Mouse (Mus musculus) urinary bladder, adult 2 months (tissue): ENCODE measurements around the gene 5031439G07Rik. TPM values are rescaled to one million over a fixed set of nuclear protein-coding genes. Genes with fewer than 3 reads are reported as not detected.

Source experiments
- DNase-seq: peaks from one replicate; pipeline ENCODE4 v3.0.0; 2022; ENCODE audit warnings: low spot score
- polyA plus RNA-seq: library from polyadenylated mRNA; depleted of rRNA; stranded (reverse); fragments of >200 nt; gene quantifications from 2 replicates; pipeline ENCODE4 v1.2.3, GENCODE M21; 2012

5031439G07Rik gene
- polyA plus RNA-seq, 1 experiment: 21.5 TPM

- DNase-seq: no peak
Observed at GRCm38 (mm10) chr15:84995041-84995440, 6.7 kb upstream of the 5031439G07Rik start.

GRCm38 (mm10) chr15:84994498-84994897, 6.1 kb upstream of the 5031439G07Rik start:
- no peak for DNase-seq

- DNase-seq: no peak
Observed at GRCm38 (mm10) chr15:84989771-84990170, 1.4 kb upstream of the 5031439G07Rik start.

GRCm38 (mm10) chr15:84989098-84989497, 747 bp upstream of the 5031439G07Rik start:
- DNase-seq: no peak

- no peak for DNase-seq
Observed at GRCm38 (mm10) chr15:84987020-84987815, 1.1 kb downstream of the 5031439G07Rik start.

GRCm38 (mm10) chr15:84986171-84987019, 2.0 kb downstream of the 5031439G07Rik start:
- DNase-seq: no peak

GRCm38 (mm10) chr15:84985516-84986160, 2.7 kb downstream of the 5031439G07Rik start:
- DNase-seq: no peak

GRCm38 (mm10) chr15:84983721-84984120, 4.6 kb downstream of the 5031439G07Rik start:
- no peak for DNase-seq

- no peak for DNase-seq
Observed at GRCm38 (mm10) chr15:84982888-84983287, 5.5 kb downstream of the 5031439G07Rik start.

- no peak for DNase-seq
Observed at GRCm38 (mm10) chr15:84981609-84982313, 6.6 kb downstream of the 5031439G07Rik start.

GRCm38 (mm10) chr15:84975729-84976128, 12.6 kb downstream of the 5031439G07Rik start:
- no peak for DNase-seq

- no peak for DNase-seq
Observed at GRCm38 (mm10) chr15:84973544-84973871, 14.8 kb downstream of the 5031439G07Rik start.

- no peak for DNase-seq
Observed at GRCm38 (mm10) chr15:84972860-84973543, 15.3 kb downstream of the 5031439G07Rik start.

- no peak for DNase-seq
Observed at GRCm38 (mm10) chr15:84968534-84968933, 19.8 kb downstream of the 5031439G07Rik start.

GRCm38 (mm10) chr15:84965575-84966360, 22.6 kb downstream of the 5031439G07Rik start:
- DNase-seq: no peak

GRCm38 (mm10) chr15:84964771-84965170, 23.6 kb downstream of the 5031439G07Rik start:
- no peak for DNase-seq

- no peak for DNase-seq
Observed at GRCm38 (mm10) chr15:84962518-84962917, 25.8 kb downstream of the 5031439G07Rik start.

GRCm38 (mm10) chr15:84960692-84961091, 27.7 kb downstream of the 5031439G07Rik start:
- no peak for DNase-seq

- DNase-seq: no peak
Observed at GRCm38 (mm10) chr15:84959891-84960290, 28.5 kb downstream of the 5031439G07Rik start.

- no peak for DNase-seq
Observed at GRCm38 (mm10) chr15:84958331-84958730, 30.0 kb downstream of the 5031439G07Rik start.
